Mouse (Mus musculus) erythroblast, adult 5-6 weeks (primary cell): ENCODE measurements around the gene Esm1. TPM values are rescaled to one million over a fixed set of nuclear protein-coding genes. Genes with fewer than 3 reads are reported as not detected.
"Not testable (repeated sequence)": the region's sequence is repeated elsewhere in the genome, so short reads cannot be mapped to it uniquely, and the experiment has no call there.

Experiments
- ATAC-seq: replicated peaks from 2 replicates; pipeline ENCODE4 v1.8.0; 2016; ENCODE audit warnings: moderate number of reproducible peaks, mild to moderate bottlenecking, moderate TSS enrichment, inconsistent platforms; ENCODE audit not compliant: poor library complexity, low FRiP score, severe bottlenecking
- total RNA-seq, 2 experiments: library from RNA; stranded (forward) in 1 of 2; stranded (reverse) in 1 of 2; fragments of 150-400 nt in 1 of 2; fragments of 200-764, 138-1000 nt in 1 of 2; gene quantifications; 2 replicates each; pipeline versions ENCODE4 v1.2.3 to v1.2.4; 2015 to 2017; ENCODE audit warnings: low replicate concordance in 2 of 2

Esm1 gene
- total RNA-seq, 2 experiments from 2014 or later = 0.60 TPM; not detected in 1

DNA sequence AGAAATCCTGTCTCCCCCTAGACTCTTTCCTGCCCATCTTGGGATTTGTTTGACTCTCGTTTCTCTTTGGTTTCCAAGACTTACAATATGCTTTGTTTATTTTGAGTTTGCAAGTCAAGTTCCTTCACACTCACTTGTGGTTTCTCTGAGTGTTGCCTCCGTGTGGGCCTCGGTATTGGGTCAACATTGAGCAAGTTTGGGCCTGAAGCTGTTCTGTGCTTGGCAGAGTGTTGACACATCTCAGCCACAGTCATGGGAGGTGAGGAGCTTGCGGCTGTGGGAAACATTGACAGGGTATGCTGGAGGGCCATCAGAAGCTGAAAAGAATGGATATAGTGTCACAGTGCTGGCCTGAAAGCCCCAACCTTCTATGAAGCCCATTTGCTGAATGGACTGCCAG, 17.6 kb downstream of the Esm1 start:
- no peak for ATAC-seq

DNA sequence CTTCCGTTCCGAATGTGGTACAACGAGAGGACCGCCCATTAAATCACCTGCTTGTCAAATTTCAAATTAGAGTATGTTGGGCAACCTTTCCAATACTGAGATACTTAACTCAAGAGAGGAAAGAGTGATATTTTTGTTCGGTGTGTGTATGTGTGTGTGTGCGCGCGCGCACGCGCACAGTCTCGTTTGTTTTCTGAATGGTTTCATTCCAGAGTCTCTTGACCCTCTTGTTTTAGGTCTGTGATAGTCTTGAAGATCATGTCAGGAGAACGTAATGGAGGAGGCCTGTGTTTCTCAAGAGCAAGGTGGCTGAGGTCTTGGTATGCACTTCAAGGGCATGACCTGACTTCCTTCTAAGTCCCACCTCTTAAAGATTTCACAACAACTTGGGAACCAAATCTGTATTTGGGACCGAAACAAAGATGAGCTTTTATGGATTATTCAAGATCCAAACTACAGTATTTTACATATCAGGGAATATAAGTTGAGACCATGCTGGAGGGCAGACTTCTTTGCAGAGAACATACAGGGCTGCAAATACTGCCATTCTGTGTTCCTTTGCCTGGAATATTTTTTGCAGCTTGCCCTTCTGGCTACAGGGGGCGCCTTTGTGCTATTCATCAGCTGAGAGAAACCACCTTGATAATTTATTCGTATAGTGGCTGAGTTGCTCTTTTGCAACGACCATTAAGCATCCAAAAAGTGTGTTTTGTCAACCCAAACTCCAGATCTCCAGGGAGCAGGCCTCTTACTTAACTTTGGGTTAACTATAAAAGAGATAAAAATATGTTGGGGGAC, 18.4 kb downstream of the Esm1 start:
- ATAC-seq = no peak

DNA sequence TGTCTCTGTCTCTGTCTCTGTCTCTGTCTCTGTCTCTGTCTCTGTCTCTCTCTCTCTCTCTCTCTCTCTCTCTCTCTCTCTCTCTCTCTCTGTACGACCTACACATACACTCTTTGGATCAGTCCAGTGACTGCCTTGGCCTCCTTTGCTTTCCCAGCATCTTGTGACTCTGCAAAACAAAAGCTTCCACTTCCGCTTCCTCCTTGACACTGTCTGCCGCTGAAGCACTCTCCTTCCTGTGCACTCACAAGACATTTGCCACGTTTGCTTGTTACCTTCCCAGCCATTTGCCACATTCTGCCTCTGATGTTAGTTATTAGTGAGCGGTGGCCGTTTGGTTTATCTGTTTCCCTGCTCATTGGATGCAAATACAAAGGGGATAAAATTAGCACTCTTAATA, 32.7 kb downstream of the Esm1 start:
- ATAC-seq = no peak

DNA sequence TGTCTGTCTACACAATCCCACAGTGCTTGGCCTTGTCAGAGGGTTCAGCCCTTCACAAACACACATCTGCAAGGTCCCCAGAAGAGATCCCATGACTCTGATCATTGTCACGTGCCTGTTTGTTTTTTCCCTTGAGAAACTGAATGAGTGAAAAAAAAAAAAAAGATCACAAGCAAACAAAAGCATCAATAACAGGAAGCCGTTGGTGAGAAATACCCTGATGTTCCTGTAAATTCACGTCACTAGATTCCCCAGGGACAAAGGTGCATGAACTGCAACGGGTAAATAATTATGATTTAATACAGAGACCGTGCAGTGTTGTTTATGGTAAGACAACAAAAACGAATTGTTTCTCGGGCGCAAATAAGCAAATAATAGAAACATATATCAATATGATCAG, 35.6 kb downstream of the Esm1 start:
- ATAC-seq = no peak

DNA sequence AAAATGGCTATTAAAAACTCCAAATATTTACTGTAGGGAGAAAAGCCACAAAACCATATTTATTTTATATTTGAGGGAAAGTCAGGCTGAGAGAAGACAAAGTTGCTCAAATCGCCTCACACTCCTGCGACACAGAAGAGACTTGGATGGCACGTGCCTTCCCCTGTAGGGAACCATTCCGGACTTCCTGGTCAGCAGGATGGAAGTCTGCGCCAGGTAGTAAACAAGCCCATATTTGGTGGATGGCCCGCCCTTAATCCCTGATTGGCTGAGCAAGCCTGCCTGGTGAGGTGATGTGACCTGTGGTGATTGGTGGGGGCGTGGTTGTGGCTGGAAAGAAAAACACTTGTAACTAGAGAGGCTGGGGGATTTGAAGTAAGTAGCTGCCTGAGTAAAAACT, 43.1 kb downstream of the Esm1 start:
- not testable (repeated sequence) for ATAC-seq

DNA sequence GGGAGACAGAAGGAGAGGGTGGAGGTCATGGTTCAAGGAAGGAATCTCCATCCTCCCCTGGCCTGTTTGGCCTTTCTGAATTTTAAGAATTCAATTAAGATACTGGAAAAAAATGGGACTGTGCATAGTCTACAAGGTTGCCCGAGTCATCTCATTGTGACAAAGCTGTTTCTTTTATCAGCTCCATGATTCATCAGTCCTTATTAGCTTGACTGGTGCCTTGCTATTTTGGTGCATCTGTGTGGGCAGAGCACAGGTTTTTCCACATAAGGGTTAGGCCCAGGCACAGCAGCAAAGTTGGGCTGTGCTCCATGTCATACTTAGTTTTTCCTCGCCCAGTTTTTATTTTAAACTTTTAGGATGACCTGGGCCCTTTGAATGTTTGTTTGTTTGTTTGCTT, 47.3 kb downstream of the Esm1 start:
- no peak for ATAC-seq

DNA sequence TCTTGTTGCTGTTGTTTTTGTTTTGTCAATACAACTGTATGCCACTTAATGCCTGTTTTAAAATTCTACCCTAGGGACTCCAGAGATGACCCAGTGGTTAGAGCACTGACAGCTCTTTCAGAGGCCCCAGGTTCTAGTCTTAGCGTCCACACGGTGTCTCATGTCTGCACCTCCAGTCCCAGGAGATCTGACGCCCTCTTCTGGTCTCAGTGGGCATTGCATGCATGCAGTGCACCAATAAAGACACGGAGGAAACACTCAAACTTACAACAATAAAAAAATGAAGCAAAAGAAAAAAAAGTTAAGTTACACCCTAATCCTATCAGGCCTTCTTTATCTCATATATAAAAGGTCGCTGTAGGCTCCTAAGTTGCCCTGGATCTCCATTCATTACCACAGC, 47.7 kb downstream of the Esm1 start:
- ATAC-seq = no peak

DNA sequence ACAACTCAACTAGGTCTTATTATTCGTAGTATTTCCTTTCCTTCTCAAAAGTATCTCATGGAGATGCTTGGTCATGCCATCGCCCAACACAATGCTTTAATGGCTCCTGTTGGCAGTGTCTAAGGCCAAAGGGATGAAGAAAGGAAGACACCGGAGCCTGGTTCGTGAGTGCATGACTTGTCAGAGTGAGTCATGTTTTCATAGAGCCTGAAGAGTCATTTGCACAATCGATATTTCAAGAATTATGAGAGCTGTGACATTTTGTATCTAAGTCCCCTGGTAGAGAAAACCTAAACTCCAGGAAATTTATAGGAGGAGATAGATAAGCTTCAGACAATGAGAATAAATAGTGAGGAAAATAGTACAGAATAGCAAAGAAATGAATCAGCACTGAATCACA, 49.8 kb downstream of the Esm1 start:
- no peak for ATAC-seq

DNA sequence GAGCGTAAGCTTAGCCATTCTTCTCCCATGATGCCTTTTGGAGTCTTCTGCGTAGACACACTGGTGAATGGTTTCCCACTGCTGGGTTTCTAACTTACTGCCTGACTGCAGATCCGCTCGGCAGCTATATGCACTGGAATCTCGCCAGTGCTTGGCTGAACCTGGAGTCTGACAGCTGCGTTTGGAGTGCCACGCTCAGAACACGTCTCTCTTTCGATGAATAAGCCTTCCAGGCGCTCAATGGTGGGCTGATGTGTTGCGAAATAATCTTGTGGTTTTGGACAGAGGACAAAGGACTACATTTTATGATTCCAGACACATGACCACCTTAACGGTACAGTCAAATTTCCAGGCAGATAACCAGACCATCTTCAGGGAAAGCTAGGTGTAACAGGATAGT, 53.4 kb downstream of the Esm1 start:
- no peak for ATAC-seq

DNA sequence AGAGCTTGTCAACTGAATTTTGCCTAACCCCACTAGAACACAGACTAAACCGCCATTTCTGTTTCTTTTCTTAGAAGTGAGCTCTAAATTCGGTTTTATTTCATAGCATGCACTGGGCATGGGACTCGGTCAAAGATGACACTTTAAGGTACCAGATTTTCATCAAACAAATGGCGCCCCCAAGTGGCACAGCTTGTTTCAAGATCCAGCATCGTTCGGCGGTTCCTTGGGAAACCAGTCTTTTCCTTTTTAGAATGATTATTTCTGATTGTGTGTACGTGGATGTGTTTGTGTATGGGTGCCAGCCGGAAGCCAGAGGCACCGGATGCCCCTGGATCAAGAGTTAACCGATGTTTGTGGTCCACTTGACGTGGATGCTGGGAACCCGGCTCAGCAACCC, 55.8 kb downstream of the Esm1 start:
- ATAC-seq = no peak

DNA sequence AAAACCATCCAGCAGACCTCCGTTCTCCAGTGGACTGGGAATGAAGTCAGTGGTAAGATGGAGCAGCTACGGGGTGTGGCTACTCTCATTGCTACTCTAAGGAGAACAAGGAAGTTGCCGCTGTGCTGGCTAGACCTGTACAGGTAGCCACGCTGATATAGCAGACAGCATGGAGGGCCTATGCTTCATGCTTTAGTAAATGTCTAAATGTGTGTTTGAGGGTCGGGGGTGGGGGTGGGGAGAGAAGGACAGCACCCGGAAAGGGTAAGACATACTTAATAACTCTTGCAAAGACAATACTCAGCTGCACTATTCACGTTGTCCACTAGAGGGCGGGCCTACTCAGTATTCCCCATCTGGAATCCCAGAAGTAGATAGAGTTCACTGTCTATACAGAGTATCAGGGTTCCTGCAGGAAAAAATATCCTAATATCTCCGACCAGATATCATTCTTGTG, 57.1 kb downstream of the Esm1 start:
- ATAC-seq = peak; percentile 75

DNA sequence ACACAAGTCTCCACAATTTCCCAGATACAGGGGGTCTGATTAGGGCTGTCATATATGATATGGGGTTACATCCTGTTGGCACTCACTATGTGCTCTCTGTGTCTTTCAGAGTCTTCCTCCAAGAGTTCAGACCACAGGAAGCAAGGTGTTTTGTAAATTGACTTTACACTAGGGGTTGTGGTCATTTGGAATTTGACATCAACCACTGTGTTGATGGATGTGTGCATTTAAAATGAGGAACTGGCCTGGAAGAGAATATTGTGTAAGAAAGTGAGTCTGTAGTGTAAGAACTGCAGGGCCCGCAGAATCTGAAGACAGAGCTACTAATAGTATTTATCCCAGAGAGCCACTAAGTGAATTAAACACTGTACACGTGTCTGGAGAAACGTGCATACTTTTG, 57.7 kb downstream of the Esm1 start:
- no peak for ATAC-seq

Other genes with a start within 250 kb of the Esm1 start
- 5.2 and 10.0 TPM in 2 replicates for gene Ccno, start 221.9 kb upstream of the Esm1 start, total RNA-seq (2015; ENCODE audit: low replicate concordance)
- 2.0 TPM in 2 replicates for gene Ccno, start 221.9 kb upstream of the Esm1 start, total RNA-seq (2017; ENCODE audit: low replicate concordance)
- gene Mcidas, start 215.8 kb upstream of the Esm1 start, total RNA-seq (2015; ENCODE audit: low replicate concordance) = not detected in 2 replicates
- not detected in 2 replicates for gene Mcidas, start 215.8 kb upstream of the Esm1 start, total RNA-seq (2017; ENCODE audit: low replicate concordance)
- not detected in 2 replicates for gene Cdc20b, start 174.5 kb upstream of the Esm1 start, total RNA-seq (2015; ENCODE audit: low replicate concordance)
- not detected in 2 replicates for gene Cdc20b, start 174.5 kb upstream of the Esm1 start, total RNA-seq (2017; ENCODE audit: low replicate concordance)
- gene Gpx8, start 163.2 kb upstream of the Esm1 start, total RNA-seq (2015; ENCODE audit: low replicate concordance) = not detected in 2 replicates
- not detected in 2 replicates for gene Gpx8, start 163.2 kb upstream of the Esm1 start, total RNA-seq (2017; ENCODE audit: low replicate concordance)
- not detected in 2 replicates for gene Gzma, start 108.7 kb upstream of the Esm1 start, total RNA-seq (2015; ENCODE audit: low replicate concordance)
- gene Gzma, start 108.7 kb upstream of the Esm1 start, total RNA-seq (2017; ENCODE audit: low replicate concordance) = 1.1 TPM in 1 of 2 replicates, not detected in the other
- not detected in 2 replicates for gene Gzmk, start 16.2 kb downstream of the Esm1 start, total RNA-seq (2015; ENCODE audit: low replicate concordance)
- not detected in 2 replicates for gene Gzmk, start 16.2 kb downstream of the Esm1 start, total RNA-seq (2017; ENCODE audit: low replicate concordance)
- not detected in 2 replicates for gene BC067074, start 83.5 kb downstream of the Esm1 start, total RNA-seq (2015; ENCODE audit: low replicate concordance)
- not detected in 2 replicates for gene BC067074, start 83.5 kb downstream of the Esm1 start, total RNA-seq (2017; ENCODE audit: low replicate concordance)